Mouse (Mus musculus): ENCODE results near the gene Eftud2.

DNA sequence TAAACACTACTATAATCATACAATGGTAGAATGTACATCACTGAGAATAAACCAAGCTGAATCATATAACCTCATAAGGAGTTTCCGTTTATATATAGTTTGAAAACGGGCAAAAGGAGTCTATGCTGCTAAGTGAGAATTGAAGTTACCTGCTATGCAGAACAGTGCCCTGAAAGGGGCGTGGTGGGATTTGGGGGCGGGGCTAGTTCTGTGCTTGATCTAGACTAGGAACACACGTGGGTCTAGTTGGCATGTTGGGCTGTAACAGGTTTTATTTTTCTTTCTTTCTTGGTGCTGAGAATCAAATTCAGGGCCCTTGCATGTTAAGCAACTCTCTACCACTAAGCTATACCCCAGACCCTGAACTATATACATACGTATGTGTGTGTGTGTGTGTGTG, 59.6 kb downstream of the Eftud2 start:
- TF ChIP-seq GATA1 (IDR thresholded peaks at IDR 0.05; ENCODE audit: low read length) (no peak), TAL1 (IDR thresholded peaks at IDR 0.05; ENCODE audit: low read length) (no peak)
